Mouse (Mus musculus) E14TG2a.4 (cell line): ENCODE measurements at regions not wholly inside any gene's neighbourhood (a gene's known extent, or its start where the extent isn't known, plus 50 kb on each side); places are given as distances from the start of the nearest gene placed in this dataset.

Source experiments
- H3K27me3 ChIP-seq: 2 replicates; pipeline ENCODE4 v1.6.1; 2014; ENCODE audit warnings: low read length, control low read depth; ENCODE audit not compliant: insufficient read depth
- H3K36me3 ChIP-seq: 2 replicates; pipeline ENCODE4 v1.6.1; 2014; ENCODE audit warnings: low read length, control low read depth; ENCODE audit not compliant: insufficient read depth
- H3K4me1 ChIP-seq: replicated peaks from 2 replicates; pipeline ENCODE4 v1.6.1; 2014; ENCODE audit warnings: low read depth, low read length, control low read depth
- H3K4me3 ChIP-seq: replicated peaks from 2 replicates; pipeline ENCODE4 v1.5.1; 2014; ENCODE audit warnings: mild to moderate bottlenecking, low read length
- H3K9me3 ChIP-seq: 2 replicates; pipeline ENCODE4 v1.6.1; 2014; ENCODE audit warnings: low read length, control low read depth
- CTCF ChIP-seq: conservative IDR thresholded peaks from 2 replicates; pipeline ENCODE4 v1.5.1; 2014; ENCODE audit warnings: low read length
- NANOG ChIP-seq: IDR thresholded peaks from 2 replicates; pipeline ENCODE4 v1.6.1; 2014; ENCODE audit warnings: borderline replicate concordance, low read length, mixed read lengths
- POU5F1 ChIP-seq: IDR thresholded peaks from 2 replicates; pipeline ENCODE4 v1.6.1; 2014; ENCODE audit warnings: low read length, borderline replicate concordance

DNA sequence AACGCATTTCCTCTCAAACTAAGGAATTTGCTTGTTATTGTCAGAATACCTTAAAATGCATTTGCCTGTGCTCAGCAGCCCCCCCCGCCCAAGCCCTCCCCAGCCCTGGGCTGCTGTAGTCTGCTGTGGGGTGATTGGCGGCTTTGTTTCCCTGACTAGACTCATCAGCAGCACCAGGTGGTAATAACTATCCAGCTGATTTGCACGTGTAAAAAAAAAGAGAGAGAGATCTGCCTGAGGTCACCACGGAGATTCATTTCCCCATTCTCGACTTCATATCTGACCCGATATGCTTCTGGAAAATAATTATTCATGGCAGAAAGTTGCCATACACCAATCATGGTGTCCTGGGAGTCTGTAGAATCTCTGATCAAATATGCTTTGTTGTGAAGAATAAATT is 56.5 kb upstream of the Atp5g3 start:
- no peaks in the 10 kb centered on the region for H3K9me3 ChIP-seq
- TF ChIP-seq NANOG (no peak), CTCF (no peak), POU5F1 (no peak)
- no peak overlapping the region for H3K4me3 ChIP-seq
- peaks cover 10% of the 10 kb centered on the region for H3K27me3 ChIP-seq
- H3K4me1 ChIP-seq = peaks cover 8% of the 10 kb centered on the region
- H3K36me3 ChIP-seq = no peaks in the 10 kb centered on the region

DNA sequence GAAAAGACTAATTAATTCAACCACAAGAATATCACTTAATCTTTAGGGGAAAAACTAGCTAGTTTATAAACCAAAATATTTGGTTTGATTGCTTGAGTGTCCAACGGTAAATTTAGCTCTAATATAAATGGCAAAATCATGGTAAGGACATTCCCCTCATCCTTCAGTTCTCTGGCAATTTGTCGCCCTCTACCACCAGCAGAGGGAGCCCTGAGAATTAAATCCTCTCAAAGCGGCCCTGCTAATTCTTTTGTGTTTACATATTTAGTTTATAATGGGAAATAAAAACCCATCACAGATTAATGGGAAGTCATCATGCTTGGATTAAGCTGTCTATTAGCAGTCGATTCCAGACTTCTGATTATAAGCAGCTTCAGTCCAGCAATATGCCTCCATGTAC is 54.5 kb upstream of the Atp5g3 start:
- Histone ChIP-seq H3K36me3 (no peaks in the 10 kb centered on the region), H3K9me3 (no peaks in the 10 kb centered on the region), H3K4me1 (peaks cover under 1% of the 10 kb centered on the region), H3K27me3 (peaks cover 1% of the 10 kb centered on the region; the same call in 1 of the 2 replicates), H3K4me3 (no peak overlapping the region)
- TF ChIP-seq CTCF (peak; percentile 76), NANOG (no peak), POU5F1 (no peak)
